Mouse (Mus musculus) midbrain, postnatal 0 days (tissue): Measurements from ENCODE around the gene Cx3cr1. TPM values are rescaled to one million over a fixed set of nuclear protein-coding genes. Genes with fewer than 3 reads are reported as not detected.
A peak's percentile ranks its signal among the peaks of the same experiment; 100 is the strongest.

Experiments used
- ATAC-seq: fragments of 200-750 bp; cut with Nextera tagmentation; 2 replicates; pipeline ENCODE4 v1.8.0; 2017; ENCODE audit warnings: moderate number of reproducible peaks, mild to moderate bottlenecking, moderate TSS enrichment, moderate library complexity; ENCODE audit not compliant: low FRiP score
- DNase-seq: peaks from one replicate; pipeline ENCODE4 v3.0.0-alpha.2; 2015; ENCODE audit warnings: low spot score
- H3K27ac ChIP-seq: fragments of 300-500 bp; sonication (generic); 2 replicates; pipeline ENCODE4 v1.5.1; 2014; ENCODE audit warnings: low read depth, mild to moderate bottlenecking, low read length, mixed read lengths
- H3K27me3 ChIP-seq: fragments of 300-500 bp; sonication (generic); 2 replicates; pipeline ENCODE4 v1.6.1; 2014; ENCODE audit warnings: low read length, control low read depth, mixed read lengths; ENCODE audit not compliant: insufficient read depth
- H3K36me3 ChIP-seq: fragments of 300-500 bp; sonication (generic); 2 replicates; pipeline ENCODE4 v1.6.1; 2014; ENCODE audit warnings: low read length, control low read depth, mixed read lengths; ENCODE audit not compliant: insufficient read depth
- H3K4me1 ChIP-seq: fragments of 300-500 bp; sonication (generic); 2 replicates; pipeline ENCODE4 v1.6.1; 2014; ENCODE audit warnings: mild to moderate bottlenecking, control low read depth, antibody characterized with exemption, low read length, mixed read lengths; ENCODE audit not compliant: insufficient read depth
- H3K4me2 ChIP-seq: fragments of 300-500 bp; sonication (generic); 2 replicates; pipeline ENCODE4 v1.6.1; 2014; ENCODE audit warnings: low read depth, mild to moderate bottlenecking, low read length, mixed read lengths; ENCODE audit not compliant: poor library complexity, severe bottlenecking
- H3K4me3 ChIP-seq: fragments of 300-500 bp; sonication (generic); 2 replicates; pipeline ENCODE4 v1.5.1; 2014; ENCODE audit warnings: low read depth, mild to moderate bottlenecking, low read length, moderate library complexity
- H3K9ac ChIP-seq: fragments of 300-500 bp; sonication (generic); replicated peaks from 2 replicates; pipeline ENCODE4 v1.6.1; 2014; ENCODE audit warnings: mild to moderate bottlenecking, low read length, moderate library complexity, mixed read lengths; ENCODE audit not compliant: poor library complexity, severe bottlenecking
- H3K9me3 ChIP-seq: fragments of 300-500 bp; sonication (generic); 2 replicates; pipeline ENCODE4 v1.6.1; 2016; ENCODE audit warnings: low read length, control low read depth
- CTCF ChIP-seq: IDR thresholded peaks from 2 replicates; pipeline ENCODE4 v1.5.1; 2016; ENCODE audit warnings: antibody characterized with exemption, mild to moderate bottlenecking
- WGBS: fragments of 180-500 bp; shearing (Covaris S2); extraction: QIAGEN DNeasy Blood & Tissue Kit; methylation state at CpG from one replicate; pipeline ENCODE4 v1.1.7; 2014; 5-methylcytosine and 5-hydroxymethylcytosine counted together
- polyA plus RNA-seq: library from polyadenylated mRNA; unstranded; fragments of >200 nt; fragmentation: Nextera tagmentation; extraction: Ambion mirVana; gene quantifications from 2 replicates; pipeline ENCODE4 v1.2.1, GENCODE M21; 2015
- total RNA-seq: library from RNA; depleted of rRNA; stranded (reverse); fragments of >200 nt; gene quantifications from 2 replicates; pipeline ENCODE4 v1.2.3, GENCODE M21; 2014

Cx3cr1 gene
- total and polyA plus RNA-seq, 2 experiments from 2014 or later: 9.0 to 19.3 TPM

DNA sequence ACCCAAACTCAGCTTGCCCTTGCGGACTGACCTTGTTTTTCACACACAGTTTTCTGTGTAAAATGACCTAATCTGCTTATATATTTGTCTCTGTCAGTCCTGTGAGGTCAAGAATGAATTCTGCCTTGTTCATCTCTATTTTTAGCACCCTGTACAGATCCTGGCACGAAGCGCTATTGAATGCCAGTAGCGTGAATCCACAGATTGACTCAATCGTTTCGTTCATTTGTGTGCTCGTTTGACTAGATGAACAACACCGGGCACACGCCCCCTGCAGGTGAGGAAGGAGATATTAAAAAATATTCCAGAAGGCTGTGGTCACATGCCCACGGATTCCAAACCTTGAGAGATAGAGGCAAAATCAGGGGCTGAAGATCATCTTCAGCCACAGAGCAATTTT lies 58.1 kb downstream of the Cx3cr1 start:
- Histone ChIP-seq H3K4me3 (peak overlapping the region; percentile 43), H3K9ac (peak overlapping the region; percentile 68), H3K4me1 (no peaks in the 10 kb centered on the region), H3K27me3 (0 out of 2 replicates have a peak, but pooled peaks cover 2% of the 10 kb centered on the region), H3K36me3 (no peaks in the 10 kb centered on the region), H3K9me3 (no peaks in the 10 kb centered on the region), H3K4me2 (peak overlapping the region; percentile 74), H3K27ac (peak overlapping the region; percentile 92)
- ATAC-seq (peak; percentile 81), DNase-seq (peak; percentile 95)
- TF ChIP-seq CTCF: peak; percentile 92
- 1% methylated on average over 10 of the region's 10 CpGs for WGBS

DNA sequence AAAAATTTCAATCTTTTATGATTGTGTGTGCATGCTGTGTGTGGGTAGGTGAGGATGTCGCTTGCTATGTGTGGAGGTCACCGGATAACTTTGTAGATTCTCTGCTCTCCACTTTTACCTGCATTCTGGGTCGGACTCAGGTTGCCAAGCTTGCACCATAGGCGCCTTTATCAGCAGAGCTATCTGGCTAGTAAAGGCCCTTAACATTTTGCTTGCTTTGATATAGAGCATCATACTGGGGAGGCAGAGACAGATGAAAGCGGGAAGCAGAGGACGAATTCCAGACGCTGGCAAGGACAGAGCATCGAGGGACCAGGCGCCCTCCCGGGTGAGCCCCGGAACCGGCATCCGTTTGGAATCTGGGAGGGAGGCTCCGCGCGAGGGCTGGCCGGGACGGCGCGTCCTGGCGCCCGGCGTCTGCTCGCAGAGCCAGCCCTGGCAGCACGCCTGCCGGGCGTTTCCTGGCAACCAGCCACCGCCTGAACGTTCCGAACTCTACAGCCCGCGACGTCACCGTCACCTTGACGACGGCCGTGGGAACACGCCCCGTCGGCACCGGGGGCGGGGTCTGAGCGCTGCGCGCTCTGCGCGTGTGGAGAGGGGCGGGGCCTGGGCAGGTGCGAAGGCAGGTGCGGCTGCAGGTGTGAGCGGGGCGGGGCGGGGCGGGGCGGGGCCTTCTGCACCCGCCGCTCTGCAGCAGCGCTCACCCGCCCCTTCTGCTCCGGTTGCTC lies 58.7 kb downstream of the Cx3cr1 start:
- TF ChIP-seq CTCF: no peak
- Histone ChIP-seq H3K27me3 (0 out of 2 replicates have a peak, but pooled peaks cover 2% of the 10 kb centered on the region), H3K9me3 (no peaks in the 10 kb centered on the region), H3K36me3 (no peaks in the 10 kb centered on the region), H3K4me1 (no peaks in the 10 kb centered on the region), H3K27ac (peak overlapping the region; percentile 92), H3K4me3 (peak overlapping the region; percentile 43), H3K4me2 (peak overlapping the region; percentile 74), H3K9ac (peak overlapping the region; percentile 68)
- 2% methylated on average over 58 of the region's 60 CpGs for WGBS
- peak; percentile 98 for DNase-seq
- ATAC-seq: peak; percentile 93

DNA sequence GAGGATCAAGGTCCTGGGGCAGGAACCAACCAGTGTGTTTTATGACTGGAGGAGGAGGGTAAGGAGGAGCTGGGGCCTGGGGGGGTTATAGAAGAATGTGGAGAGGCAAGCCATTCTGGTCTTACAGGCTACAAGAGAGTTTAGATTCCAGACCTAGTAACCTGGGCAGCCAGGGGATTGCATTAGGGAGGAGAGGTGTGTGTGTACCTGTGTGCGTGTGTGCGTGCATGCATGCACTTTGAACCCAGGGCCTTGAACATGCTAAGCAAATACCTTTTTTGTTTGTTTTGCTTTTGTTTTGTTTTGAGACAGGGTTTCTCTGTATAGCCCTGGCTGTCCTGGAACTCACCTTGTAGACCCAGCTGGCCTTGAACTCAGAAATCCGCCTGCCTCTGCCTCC lies 59.8 kb downstream of the Cx3cr1 start:
- Histone ChIP-seq H3K9ac (no peak overlapping the region), H3K27me3 (no peaks in the 10 kb centered on the region), H3K4me2 (no peak overlapping the region), H3K4me3 (no peak overlapping the region), H3K9me3 (no peaks in the 10 kb centered on the region), H3K4me1 (no peaks in the 10 kb centered on the region), H3K27ac (no peak overlapping the region), H3K36me3 (no peaks in the 10 kb centered on the region)
- WGBS: 95% methylated on average over 3 of the region's 3 CpGs
- ATAC-seq: no peak
- no peak for DNase-seq
- no peak for TF ChIP-seq CTCF

DNA sequence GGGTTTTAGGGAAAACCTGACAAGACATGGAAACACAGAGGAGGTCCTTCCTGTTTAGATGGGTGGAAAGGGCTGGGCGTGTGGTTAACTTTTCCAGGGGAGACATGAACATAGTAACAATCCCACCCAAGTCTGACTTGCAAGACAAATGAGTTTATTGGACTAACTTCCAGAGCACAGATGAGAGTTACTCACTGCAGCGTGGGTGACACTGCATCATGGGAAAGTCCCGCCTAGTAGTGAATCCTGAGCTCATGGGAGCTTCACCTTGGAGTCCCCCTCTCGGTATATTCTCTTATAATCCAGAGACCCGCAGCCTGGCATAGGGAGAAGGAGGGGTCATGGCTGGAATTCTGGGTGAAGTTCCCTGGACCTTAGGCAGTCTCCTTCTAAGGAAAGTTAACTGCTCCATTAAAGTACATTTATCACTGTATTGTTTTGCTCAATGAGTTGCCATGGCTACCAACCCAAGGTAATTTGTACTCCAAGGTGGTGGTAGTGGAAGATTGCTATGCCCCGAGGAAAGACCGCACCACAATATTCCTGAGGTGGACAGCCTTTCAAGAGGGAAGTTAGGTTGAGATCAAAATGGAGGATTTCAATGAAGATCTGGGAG lies 60.3 kb downstream of the Cx3cr1 start:
- Histone ChIP-seq H3K9me3 (no peaks in the 10 kb centered on the region), H3K4me2 (no peak overlapping the region), H3K4me3 (no peak overlapping the region), H3K27ac (no peak overlapping the region), H3K4me1 (no peaks in the 10 kb centered on the region), H3K36me3 (no peaks in the 10 kb centered on the region), H3K27me3 (no peaks in the 10 kb centered on the region), H3K9ac (no peak overlapping the region)
- TF ChIP-seq CTCF: no peak
- DNase-seq (no peak), ATAC-seq (no peak)
- WGBS: 84% methylated on average over 7 of the region's 7 CpGs

DNA sequence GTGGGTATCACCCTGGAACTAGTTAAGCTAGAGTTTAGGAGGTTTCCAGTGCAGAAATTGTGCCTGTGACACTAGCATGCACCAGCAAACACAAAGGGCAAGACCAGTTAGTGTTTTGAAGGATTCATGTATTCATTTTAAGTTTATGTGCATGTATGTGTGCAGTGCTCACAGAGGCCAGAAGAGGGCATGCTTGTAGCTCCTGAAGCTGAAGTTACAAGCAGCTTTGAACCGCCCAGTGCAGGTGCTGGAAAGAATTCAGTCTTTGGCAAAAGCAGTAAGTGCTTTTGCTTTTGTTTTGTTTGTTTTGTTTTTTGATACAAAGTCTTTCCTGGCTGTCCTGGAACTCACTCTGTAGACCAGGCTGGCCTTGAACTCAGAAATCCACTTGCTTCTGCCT lies 61.8 kb downstream of the Cx3cr1 start:
- DNase-seq (no peak), ATAC-seq (no peak)
- Histone ChIP-seq H3K9me3 (no peaks in the 10 kb centered on the region), H3K27me3 (no peaks in the 10 kb centered on the region), H3K36me3 (no peaks in the 10 kb centered on the region), H3K27ac (no peak overlapping the region), H3K4me3 (no peak overlapping the region), H3K9ac (no peak overlapping the region), H3K4me2 (no peak overlapping the region), H3K4me1 (no peaks in the 10 kb centered on the region)
- 97% methylated on average over 1 of the region's 1 CpGs for WGBS
- TF ChIP-seq CTCF: peak; percentile 20; the same call in 1 of the 2 replicates

DNA sequence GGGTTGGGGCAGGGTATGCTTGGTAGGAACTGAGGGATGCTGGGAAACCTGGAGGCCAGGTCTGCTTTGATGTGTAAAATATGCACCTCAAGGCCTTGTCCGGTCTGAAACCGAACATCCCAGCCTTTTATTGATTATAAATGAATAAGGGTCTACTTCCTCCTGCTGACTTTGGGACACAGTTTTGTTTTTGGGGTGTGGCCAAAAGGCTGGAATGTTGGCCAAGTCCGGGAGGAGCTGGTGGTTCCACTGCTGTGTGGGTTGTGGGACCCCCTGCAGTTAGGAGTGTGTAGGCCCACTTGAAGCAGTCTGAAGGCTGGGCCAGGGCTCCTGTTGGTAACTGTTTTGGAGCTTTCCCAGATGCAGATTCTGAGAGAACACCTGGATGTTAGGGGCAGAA lies 63.7 kb downstream of the Cx3cr1 start:
- no peak for DNase-seq
- H3K4me2 ChIP-seq: no peak overlapping the region
- no peak for ATAC-seq
- no peak overlapping the region for H3K27ac ChIP-seq
- WGBS: 71% methylated on average over 3 of the region's 3 CpGs
- no peaks in the 10 kb centered on the region for H3K36me3 ChIP-seq
- H3K27me3 ChIP-seq: no peaks in the 10 kb centered on the region
- 0 out of 2 replicates have a peak, but pooled peaks cover 3% of the 10 kb centered on the region for H3K4me1 ChIP-seq
- no peaks in the 10 kb centered on the region for H3K9me3 ChIP-seq
- H3K9ac ChIP-seq: no peak overlapping the region
- no peak for TF ChIP-seq CTCF
- H3K4me3 ChIP-seq: no peak overlapping the region
